Mouse (Mus musculus) CH12F3 (cell line): ENCODE measurements around the gene Tigd4.

ENCODE experiments used
- in situ Hi-C: fragments of 300-500 bp; cut with MboI; formaldehyde crosslinking; loops from 2 replicates; pipeline ENCODE4 v1.14.3; 2020; ENCODE audit warnings: low sequenced_read_pairs

Tigd4 gene

GRCm38 (mm10) chr3:84610183-84610710 is 16.9 kb downstream of the Tigd4 start:
- in situ Hi-C loops = no loop called here

GRCm38 (mm10) chr3:84615050-84615855 is 21.9 kb downstream of the Tigd4 start:
- in situ Hi-C loops = no loop called here

GRCm38 (mm10) chr3:84615856-84616225 is 22.5 kb downstream of the Tigd4 start:
- in situ Hi-C loops = no loop called here

GRCm38 (mm10) chr3:84618627-84619026 is 25.3 kb downstream of the Tigd4 start:
- in situ Hi-C loops = no loop called here

- in situ Hi-C loops = no loop called here
These were observed 25.7 kb downstream of the Tigd4 start for GRCm38 (mm10) chr3:84619056-84619455.

GRCm38 (mm10) chr3:84619725-84620124 is 26.4 kb downstream of the Tigd4 start:
- in situ Hi-C loops = no loop called here

- in situ Hi-C loops = no loop called here
These were observed 28.7 kb downstream of the Tigd4 start for GRCm38 (mm10) chr3:84622026-84622425.

- in situ Hi-C loops = no loop called here
These were observed 38.2 kb downstream of the Tigd4 start for GRCm38 (mm10) chr3:84631586-84631985.

- in situ Hi-C loops = no loop called here
These were observed 43.7 kb downstream of the Tigd4 start for GRCm38 (mm10) chr3:84637095-84637494.

- in situ Hi-C loops = no loop called here
These were observed 44.7 kb downstream of the Tigd4 start for GRCm38 (mm10) chr3:84637890-84638578.

GRCm38 (mm10) chr3:84638858-84639257 is 45.5 kb downstream of the Tigd4 start:
- in situ Hi-C loops = no loop called here

GRCm38 (mm10) chr3:84639767-84640500 is 46.6 kb downstream of the Tigd4 start:
- in situ Hi-C loops = no loop called here

- in situ Hi-C loops = no loop called here
These were observed 47.2 kb downstream of the Tigd4 start for GRCm38 (mm10) chr3:84640536-84640935.

GRCm38 (mm10) chr3:84641391-84641790 is 48.0 kb downstream of the Tigd4 start:
- in situ Hi-C loops = no loop called here

- in situ Hi-C loops = no loop called here
These were observed 49.6 kb downstream of the Tigd4 start for GRCm38 (mm10) chr3:84642942-84643341.

GRCm38 (mm10) chr3:84645156-84646006 is 52.0 kb downstream of the Tigd4 start:
- in situ Hi-C loops = no loop called here

GRCm38 (mm10) chr3:84646007-84646290 is 52.6 kb downstream of the Tigd4 start:
- in situ Hi-C loops = no loop called here

GRCm38 (mm10) chr3:84646331-84646845 is 53.0 kb downstream of the Tigd4 start:
- in situ Hi-C loops = no loop called here
